Mouse (Mus musculus): ENCODE measurements around the gene S100a14. TPM values are rescaled to one million over a fixed set of nuclear protein-coding genes. Genes with fewer than 3 reads are reported as not detected.

The S100a14 gene
- polyA plus RNA-seq (2015; fragmentation: Nextera tagmentation; extraction: Ambion mirVana): 7.1 and 10.7 TPM in 2 replicates

DNA sequence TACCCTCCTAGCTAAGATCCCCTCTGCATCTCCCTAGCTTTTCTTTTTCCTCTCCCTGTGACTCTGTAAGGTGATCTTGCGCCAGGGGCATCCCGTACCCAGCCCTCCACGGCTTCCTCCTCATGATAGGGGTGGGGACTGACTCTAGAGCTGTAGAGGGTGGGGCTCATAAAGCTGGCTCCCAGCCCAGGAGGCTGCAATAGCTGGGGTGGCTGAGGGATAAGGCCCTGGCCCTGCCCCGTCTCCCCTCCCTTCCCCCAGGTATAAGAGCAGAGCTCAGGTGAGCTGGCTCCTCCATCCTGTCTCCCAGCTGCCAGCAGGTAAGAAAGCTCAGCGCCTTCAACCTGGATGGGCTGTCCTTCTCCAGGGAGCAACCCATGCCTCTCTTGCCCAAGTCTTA is at the start of gene S100a14:
Gene S100a14 (plus strand): TSS at position 277 of the 400 bp plus-strand sequence.
- WGBS: 37% methylated on average over 5 of the region's 5 CpGs
- Histone ChIP-seq H3K27me3 (replicated peaks; ENCODE audit: control insufficient read depth, insufficient read depth, low read length) (no peaks in the 10 kb centered on the region), H3K27ac (ENCODE audit: low read length) (no peak within 1 kb of the TSS; the same call in 1 of the 2 replicates), H3K4me1 (ENCODE audit: control insufficient read depth, insufficient read depth, low read length) (peaks cover 12% of the 10 kb centered on the region), H3K4me2 (ENCODE audit: low read depth, low read length) (0 out of 2 replicates have a peak within 1 kb of the TSS, but pooled peaks have one; percentile 5), H3K9me3 (ENCODE audit: control insufficient read depth, low read length) (no peaks in the 10 kb centered on the region), H3K9ac (ENCODE audit: low read depth, low read length) (peak within 1 kb of the TSS; percentile 20; the same call in 1 of the 2 replicates), H3K4me3 (ENCODE audit: low read length) (no peak within 1 kb of the TSS), H3K36me3 (ENCODE audit: control insufficient read depth, insufficient read depth, low read length) (0 out of 2 replicates have a peak, but pooled peaks cover 3% of the 10 kb centered on the region)
- ATAC-seq: peak; percentile 98

DNA sequence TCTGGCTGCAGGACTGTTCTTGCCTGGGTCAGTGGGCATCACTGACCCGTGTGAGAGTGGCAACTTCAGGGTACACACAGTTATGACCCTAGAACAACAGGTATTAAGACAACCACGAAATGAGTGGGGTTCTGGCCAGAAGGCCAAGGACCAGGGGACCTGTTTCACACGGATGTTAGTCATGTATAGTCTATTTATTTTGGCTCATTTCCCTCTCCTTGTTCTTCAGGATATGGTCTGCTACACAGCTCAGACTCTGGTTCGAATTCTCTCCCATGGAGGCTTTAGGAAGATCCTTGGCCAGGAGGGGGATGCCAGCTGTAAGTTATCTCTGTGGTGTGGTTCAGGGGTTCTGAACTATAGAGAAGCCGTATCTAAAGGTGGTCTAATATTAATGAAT is 39.7 kb upstream of the S100a14 start:
- Histone ChIP-seq H3K27me3 (replicated peaks; ENCODE audit: control insufficient read depth, insufficient read depth, low read length) (no peaks in the 10 kb centered on the region), H3K9ac (ENCODE audit: low read depth, low read length) (no peak overlapping the region), H3K4me3 (ENCODE audit: low read length) (no peak overlapping the region), H3K27ac (ENCODE audit: low read length) (no peak overlapping the region), H3K36me3 (ENCODE audit: control insufficient read depth, insufficient read depth, low read length) (peaks cover 8% of the 10 kb centered on the region), H3K9me3 (ENCODE audit: control insufficient read depth, low read length) (no peaks in the 10 kb centered on the region), H3K4me1 (ENCODE audit: control insufficient read depth, insufficient read depth, low read length) (peaks cover 5% of the 10 kb centered on the region; the same call in 1 of the 2 replicates), H3K4me2 (ENCODE audit: low read depth, low read length) (no peak overlapping the region)
- WGBS: 75% methylated on average over 5 of the region's 5 CpGs
- no peak for ATAC-seq

DNA sequence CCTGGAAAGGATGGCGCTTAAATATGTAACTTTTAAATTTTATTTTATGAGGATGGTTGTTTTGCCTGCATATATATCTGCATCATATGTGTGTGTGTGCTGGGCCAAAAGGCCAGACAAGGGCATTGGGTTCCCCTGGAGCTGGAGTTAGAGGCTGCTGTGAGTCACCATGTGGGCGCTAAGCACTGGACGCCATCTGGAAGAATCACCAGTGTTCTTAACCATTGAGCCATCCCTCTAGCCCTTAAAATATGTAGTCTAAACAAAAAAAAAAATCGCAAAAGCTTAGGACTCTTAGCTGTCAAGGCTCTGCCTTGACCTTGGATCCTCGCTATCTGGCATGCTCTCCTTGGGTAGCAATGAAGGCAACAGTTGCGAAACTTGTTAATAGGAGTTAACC is 38.1 kb upstream of the S100a14 start:
- Histone ChIP-seq H3K4me1 (ENCODE audit: control insufficient read depth, insufficient read depth, low read length) (peaks cover 5% of the 10 kb centered on the region; the same call in 1 of the 2 replicates), H3K4me3 (ENCODE audit: low read length) (no peak overlapping the region), H3K27me3 (replicated peaks; ENCODE audit: control insufficient read depth, insufficient read depth, low read length) (no peaks in the 10 kb centered on the region), H3K27ac (ENCODE audit: low read length) (no peak overlapping the region), H3K4me2 (ENCODE audit: low read depth, low read length) (no peak overlapping the region), H3K9ac (ENCODE audit: low read depth, low read length) (no peak overlapping the region), H3K9me3 (ENCODE audit: control insufficient read depth, low read length) (no peaks in the 10 kb centered on the region), H3K36me3 (ENCODE audit: control insufficient read depth, insufficient read depth, low read length) (peaks cover 8% of the 10 kb centered on the region)
- WGBS: 77% methylated on average over 6 of the region's 6 CpGs
- no peak for ATAC-seq

DNA sequence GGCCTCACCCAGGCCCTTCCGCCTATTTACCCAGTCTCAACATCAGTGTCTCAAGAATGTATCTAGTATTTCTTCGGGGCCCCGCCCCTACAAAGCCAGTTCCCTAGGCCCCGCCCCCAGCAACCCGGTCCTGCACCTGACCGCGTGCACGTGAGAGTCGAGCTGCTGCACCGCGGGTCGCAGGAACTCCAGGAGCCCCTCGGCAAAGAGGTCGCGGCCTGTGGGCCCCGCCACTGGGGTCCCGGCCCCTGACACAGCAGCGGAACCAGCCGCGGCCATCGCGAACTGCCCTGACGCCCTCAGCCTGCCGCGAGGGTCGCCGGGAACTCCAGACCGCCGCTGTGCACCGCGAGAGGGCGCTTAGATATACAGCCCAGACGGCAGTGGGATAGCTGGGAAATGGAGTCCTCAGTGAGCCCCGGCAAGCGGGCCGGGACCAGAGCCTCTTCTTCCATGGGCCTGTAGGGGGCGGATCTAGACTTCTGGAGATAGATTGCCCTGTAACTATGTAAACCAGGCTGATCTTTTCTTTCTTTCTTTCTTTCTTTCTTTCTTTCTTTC is 35.9 kb upstream of the S100a14 start, which contains the start of gene Snapin:
Gene Snapin (minus strand): TSS at position 338 of the 561 bp plus-strand sequence.
- Histone ChIP-seq H3K36me3 (ENCODE audit: control insufficient read depth, insufficient read depth, low read length) (peaks cover 8% of the 10 kb centered on the region; the same call in 1 of the 2 replicates), H3K27me3 (replicated peaks; ENCODE audit: control insufficient read depth, insufficient read depth, low read length) (no peaks in the 10 kb centered on the region), H3K4me1 (ENCODE audit: control insufficient read depth, insufficient read depth, low read length) (peaks cover 12% of the 10 kb centered on the region; the same call in 1 of the 2 replicates), H3K4me2 (ENCODE audit: low read depth, low read length) (peak within 1 kb of the TSS; percentile 73), H3K27ac (ENCODE audit: low read length) (peak within 1 kb of the TSS; percentile 82), H3K9me3 (ENCODE audit: control insufficient read depth, low read length) (no peaks in the 10 kb centered on the region), H3K4me3 (ENCODE audit: low read length) (peak within 1 kb of the TSS; percentile 86), H3K9ac (ENCODE audit: low read depth, low read length) (peak within 1 kb of the TSS; percentile 89)
- peak; percentile 98 for ATAC-seq
- WGBS: under 1% methylated on average over 37 of the region's 37 CpGs

DNA sequence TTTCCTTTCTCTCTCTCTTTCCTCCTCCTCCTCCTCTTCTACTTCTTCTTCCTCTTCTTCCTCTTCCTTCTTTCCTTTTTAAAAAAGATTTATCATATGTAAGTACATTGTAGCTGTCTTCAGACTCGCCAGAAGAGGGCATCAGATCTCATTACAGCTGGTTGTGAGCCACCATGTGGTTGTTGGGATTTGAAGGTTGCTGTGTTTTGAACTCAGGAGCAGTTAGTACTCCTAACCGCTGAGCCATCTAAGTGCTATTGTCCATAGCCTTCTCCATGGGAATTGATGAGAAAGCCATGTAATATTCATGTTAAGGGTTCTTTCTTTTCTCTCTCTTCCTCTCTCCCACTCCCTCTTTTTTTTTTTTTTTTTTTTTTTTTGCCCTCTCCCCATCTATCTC is 35.3 kb upstream of the S100a14 start:
- Histone ChIP-seq H3K27me3 (replicated peaks; ENCODE audit: control insufficient read depth, insufficient read depth, low read length) (no peaks in the 10 kb centered on the region), H3K4me2 (ENCODE audit: low read depth, low read length) (no peak overlapping the region), H3K9ac (ENCODE audit: low read depth, low read length) (no peak overlapping the region), H3K27ac (ENCODE audit: low read length) (no peak overlapping the region), H3K4me3 (ENCODE audit: low read length) (no peak overlapping the region), H3K4me1 (ENCODE audit: control insufficient read depth, insufficient read depth, low read length) (peaks cover 12% of the 10 kb centered on the region; the same call in 1 of the 2 replicates), H3K36me3 (ENCODE audit: control insufficient read depth, insufficient read depth, low read length) (peaks cover 7% of the 10 kb centered on the region; the same call in 1 of the 2 replicates), H3K9me3 (ENCODE audit: control insufficient read depth, low read length) (no peaks in the 10 kb centered on the region)
- ATAC-seq: 0 out of 2 replicates have a peak, but pooled peaks have one; percentile 9
- WGBS: 40% methylated on average over 2 of the region's 2 CpGs

DNA sequence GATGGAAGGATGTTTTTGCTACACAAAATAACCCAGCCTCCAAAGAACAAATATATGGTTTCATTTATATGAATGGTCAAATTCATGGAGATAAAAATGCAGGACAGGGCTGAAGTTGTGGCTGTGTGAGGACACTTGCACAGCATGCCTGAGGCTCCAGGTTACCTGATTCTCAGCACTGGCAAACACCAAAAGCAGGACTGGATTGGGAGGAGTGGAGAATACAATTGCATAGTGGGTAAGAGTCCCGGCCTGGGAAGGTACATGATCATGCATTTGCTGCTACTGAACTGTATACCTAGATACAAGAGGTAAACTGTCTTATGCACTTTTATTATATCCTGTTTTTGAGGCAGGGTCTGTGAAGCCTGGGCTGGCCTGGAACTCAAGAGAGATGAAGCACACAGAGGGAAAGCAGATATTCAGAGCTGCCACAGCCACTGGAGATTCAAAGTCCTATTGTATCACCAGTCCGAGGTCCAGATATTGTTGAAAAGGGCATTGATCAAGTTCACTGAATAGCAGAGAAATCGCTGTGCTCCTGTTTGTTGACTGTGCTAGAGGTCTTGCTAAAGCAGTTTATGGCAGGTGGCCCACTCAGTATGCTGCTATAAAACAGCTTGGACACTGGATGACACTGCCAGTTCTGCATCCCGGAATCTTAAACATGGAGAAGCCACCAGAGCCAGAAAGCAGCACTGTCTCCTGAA is 32.7 kb upstream of the S100a14 start:
- 0 out of 2 replicates have a peak overlapping the region, but pooled peaks have one; percentile 3 for H3K4me2 ChIP-seq (ENCODE audit: low read depth, low read length)
- peak overlapping the region; percentile 47; the same call in 1 of the 2 replicates for H3K27ac ChIP-seq (ENCODE audit: low read length)
- H3K9me3 ChIP-seq (ENCODE audit: control insufficient read depth, low read length): no peaks in the 10 kb centered on the region
- peaks cover 12% of the 10 kb centered on the region; the same call in 1 of the 2 replicates for H3K4me1 ChIP-seq (ENCODE audit: control insufficient read depth, insufficient read depth, low read length)
- H3K36me3 ChIP-seq (ENCODE audit: control insufficient read depth, insufficient read depth, low read length): peaks cover 11% of the 10 kb centered on the region; the same call in 1 of the 2 replicates
- no peaks in the 10 kb centered on the region for H3K27me3 ChIP-seq (replicated peaks; ENCODE audit: control insufficient read depth, insufficient read depth, low read length)
- no peak overlapping the region; the same call in 1 of the 2 replicates for H3K9ac ChIP-seq (ENCODE audit: low read depth, low read length)
- 52% methylated on average over 4 of the region's 4 CpGs for WGBS
- no peak overlapping the region for H3K4me3 ChIP-seq (ENCODE audit: low read length)
- no peak for ATAC-seq

DNA sequence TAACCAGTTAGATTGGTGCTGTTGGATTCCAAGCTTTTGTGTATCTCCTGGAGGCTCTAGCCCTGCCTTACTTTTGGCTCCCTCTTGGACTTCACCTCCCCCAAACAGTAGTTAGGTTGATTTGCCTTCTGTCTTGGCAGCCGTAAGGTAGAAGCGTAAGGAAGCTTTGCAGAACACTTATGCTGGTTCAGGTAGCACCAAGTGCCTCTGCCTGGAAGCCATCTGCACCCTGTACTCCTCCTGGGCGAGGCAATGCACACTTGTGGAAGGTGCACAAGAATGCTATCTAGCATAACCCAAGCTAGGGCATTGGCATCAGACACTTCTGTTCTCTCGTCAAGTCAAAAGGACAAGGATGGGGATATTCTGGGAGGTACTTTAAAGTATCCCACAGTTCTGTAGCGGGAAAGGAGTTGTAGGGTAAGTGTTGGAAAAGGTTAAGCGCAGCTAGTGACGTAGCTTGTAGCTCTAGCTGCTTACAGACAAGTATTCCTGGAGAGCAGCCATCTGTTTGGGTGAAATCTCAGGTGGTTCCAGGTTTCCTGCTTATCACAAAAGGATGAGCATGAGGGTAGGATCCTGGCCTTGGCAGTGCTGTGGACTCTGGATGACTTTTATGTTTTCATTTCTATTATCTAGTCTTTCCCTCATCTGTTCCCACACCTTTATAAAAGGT is 30.7 kb upstream of the S100a14 start:
- H3K9me3 ChIP-seq (ENCODE audit: control insufficient read depth, low read length): no peaks in the 10 kb centered on the region
- H3K4me2 ChIP-seq (ENCODE audit: low read depth, low read length): no peak overlapping the region
- WGBS: 90% methylated on average over 7 of the region's 7 CpGs
- no peak overlapping the region for H3K4me3 ChIP-seq (ENCODE audit: low read length)
- H3K27me3 ChIP-seq (replicated peaks; ENCODE audit: control insufficient read depth, insufficient read depth, low read length): no peaks in the 10 kb centered on the region
- peaks cover 11% of the 10 kb centered on the region; the same call in 1 of the 2 replicates for H3K36me3 ChIP-seq (ENCODE audit: control insufficient read depth, insufficient read depth, low read length)
- peaks cover 7% of the 10 kb centered on the region; the same call in 1 of the 2 replicates for H3K4me1 ChIP-seq (ENCODE audit: control insufficient read depth, insufficient read depth, low read length)
- H3K9ac ChIP-seq (ENCODE audit: low read depth, low read length): no peak overlapping the region
- ATAC-seq: no peak
- no peak overlapping the region for H3K27ac ChIP-seq (ENCODE audit: low read length)

DNA sequence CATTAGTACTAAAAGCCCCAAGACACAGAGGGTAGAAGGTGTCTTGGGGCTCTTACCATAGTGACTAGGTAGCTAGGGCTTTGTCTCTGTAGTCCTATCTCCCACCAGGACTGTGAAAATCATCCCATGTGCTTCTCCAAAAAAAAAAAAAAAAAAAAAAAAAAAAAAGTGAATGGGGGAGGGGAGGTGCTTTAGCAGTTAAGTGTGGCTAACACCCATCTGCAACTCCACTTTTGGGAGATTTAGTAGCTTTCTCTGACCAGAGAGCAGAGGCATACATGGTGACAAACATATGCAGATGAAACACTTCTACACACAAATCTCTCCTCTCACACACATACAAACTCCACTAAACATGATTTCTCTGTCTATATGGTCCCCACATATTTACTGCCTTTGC is 29.1 kb upstream of the S100a14 start:
- Histone ChIP-seq H3K4me1 (ENCODE audit: control insufficient read depth, insufficient read depth, low read length) (peaks cover 7% of the 10 kb centered on the region; the same call in 1 of the 2 replicates), H3K4me2 (ENCODE audit: low read depth, low read length) (no peak overlapping the region), H3K9ac (ENCODE audit: low read depth, low read length) (no peak overlapping the region), H3K36me3 (ENCODE audit: control insufficient read depth, insufficient read depth, low read length) (peaks cover 19% of the 10 kb centered on the region; the same call in 1 of the 2 replicates), H3K4me3 (ENCODE audit: low read length) (no peak overlapping the region), H3K27ac (ENCODE audit: low read length) (no peak overlapping the region), H3K9me3 (ENCODE audit: control insufficient read depth, low read length) (no peaks in the 10 kb centered on the region), H3K27me3 (replicated peaks; ENCODE audit: control insufficient read depth, insufficient read depth, low read length) (no peaks in the 10 kb centered on the region)
- ATAC-seq: no peak

DNA sequence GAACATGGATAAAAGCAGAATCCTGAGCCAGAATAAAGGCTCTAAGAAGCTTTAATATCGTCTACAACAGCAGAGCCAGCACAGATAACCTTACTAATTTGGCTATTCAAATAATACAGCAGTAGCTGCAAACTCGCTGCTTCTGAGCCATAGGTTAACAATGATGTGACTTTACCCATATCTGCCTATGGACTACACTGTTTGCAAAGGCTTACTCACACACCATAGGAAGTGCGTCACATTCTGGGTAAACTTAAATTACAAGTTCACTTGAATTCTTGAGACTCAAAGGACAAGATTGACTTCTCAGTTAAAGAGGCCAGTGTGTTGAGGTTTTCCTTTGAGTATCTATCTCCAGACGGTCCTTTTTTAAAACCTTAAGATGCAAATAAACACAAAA is 23.2 kb upstream of the S100a14 start:
- Histone ChIP-seq H3K27me3 (replicated peaks; ENCODE audit: control insufficient read depth, insufficient read depth, low read length) (no peaks in the 10 kb centered on the region), H3K27ac (ENCODE audit: low read length) (no peak overlapping the region), H3K9ac (ENCODE audit: low read depth, low read length) (no peak overlapping the region), H3K36me3 (ENCODE audit: control insufficient read depth, insufficient read depth, low read length) (peaks cover 23% of the 10 kb centered on the region; the same call in 1 of the 2 replicates), H3K9me3 (ENCODE audit: control insufficient read depth, low read length) (no peaks in the 10 kb centered on the region), H3K4me2 (ENCODE audit: low read depth, low read length) (no peak overlapping the region), H3K4me3 (ENCODE audit: low read length) (no peak overlapping the region), H3K4me1 (ENCODE audit: control insufficient read depth, insufficient read depth, low read length) (peaks cover 12% of the 10 kb centered on the region)
- WGBS: 68% methylated on average over 4 of the region's 4 CpGs
- ATAC-seq: no peak
